Mouse (Mus musculus): ENCODE measurements at regions not wholly inside any gene's neighbourhood (a gene's known extent, or its start where the extent isn't known, plus 50 kb on each side); places are given as distances from the start of the nearest gene placed in this dataset.
"Not testable (repeated sequence)": the region's sequence is repeated elsewhere in the genome, so short reads cannot be mapped to it uniquely, and the experiment has no call there.

DNA sequence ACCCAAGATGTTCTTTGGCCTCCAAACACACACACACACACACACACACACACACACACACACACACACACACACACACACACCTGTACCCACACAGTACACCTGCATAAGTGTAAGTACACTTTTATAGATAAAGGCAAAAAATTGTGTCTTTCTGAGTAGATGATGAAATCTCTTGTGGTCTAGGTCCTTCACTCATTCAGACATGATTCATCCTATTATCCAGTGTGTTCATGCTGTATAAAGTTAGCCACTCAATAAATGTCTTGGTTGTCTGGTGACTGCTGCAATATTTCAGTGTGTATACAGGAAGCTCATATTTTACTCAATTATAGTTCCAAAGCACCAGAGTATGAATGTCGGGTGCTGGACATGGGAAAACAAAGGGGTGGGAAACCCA is 131.5 kb upstream of the Gm21897 start:
- Histone ChIP-seq H3K27me3 (no peaks in the 10 kb centered on the region), H3K4me2 (no peak overlapping the region), H3K4me3 (no peak overlapping the region), H3K27ac (no peak overlapping the region), H3K9me3 (no peaks in the 10 kb centered on the region), H3K9ac (no peak overlapping the region), H3K36me3 (no peaks in the 10 kb centered on the region), H3K4me1 (no peaks in the 10 kb centered on the region)
- no peak for ATAC-seq (ENCODE audit: insufficient number of reproducible peaks, insufficient read depth, low FRiP score, low TSS enrichment, low read depth)
- WGBS = 87% methylated on average over 1 of the region's 1 CpGs

DNA sequence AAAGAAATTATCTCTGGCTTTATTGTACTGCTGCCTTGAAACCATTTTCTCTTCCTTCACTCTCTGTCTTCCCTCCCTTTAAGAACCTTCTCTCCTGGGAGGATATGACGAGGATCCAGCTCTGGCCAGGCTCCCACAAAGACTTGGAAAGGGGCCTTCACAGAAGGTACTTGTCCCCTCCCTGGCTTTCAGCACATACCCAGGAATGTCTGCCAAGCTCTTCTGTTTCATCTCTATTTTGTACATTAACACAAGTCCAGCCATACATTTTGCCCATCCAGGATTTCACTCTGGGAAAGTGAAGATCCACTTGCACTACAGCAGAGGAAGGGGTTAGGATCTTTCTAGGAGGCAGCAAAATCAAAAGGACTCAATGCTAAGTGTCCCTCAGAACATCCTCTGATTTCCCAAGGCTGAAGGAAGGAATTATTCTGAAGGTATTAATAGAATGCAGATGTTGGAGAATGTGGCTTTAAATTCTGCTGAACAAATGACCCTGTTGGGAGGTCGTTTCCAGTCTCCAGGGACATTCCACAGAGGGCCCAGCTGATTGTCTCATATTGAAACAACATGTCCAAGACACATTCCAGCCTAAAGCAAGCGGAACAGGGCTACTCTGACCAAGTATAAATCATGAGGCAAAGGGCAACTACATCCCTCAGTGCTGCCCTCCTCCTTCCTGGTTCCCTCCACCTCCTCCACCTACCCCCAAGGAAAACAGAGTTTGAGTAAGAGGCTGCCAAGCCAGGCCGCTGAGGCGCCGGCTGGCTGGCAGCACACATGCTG is 122.1 kb upstream of the Gm21897 start:
- Histone ChIP-seq H3K4me1 (peaks cover 32% of the 10 kb centered on the region), H3K9me3 (no peaks in the 10 kb centered on the region), H3K4me2 (no peak overlapping the region), H3K27ac (peak overlapping the region; percentile 84), H3K4me3 (no peak overlapping the region), H3K27me3 (no peaks in the 10 kb centered on the region), H3K36me3 (no peaks in the 10 kb centered on the region), H3K9ac (no peak overlapping the region)
- 16% methylated on average over 6 of the region's 6 CpGs for WGBS
- peak; percentile 69 for ATAC-seq (ENCODE audit: insufficient number of reproducible peaks, insufficient read depth, low FRiP score, low TSS enrichment, low read depth)

DNA sequence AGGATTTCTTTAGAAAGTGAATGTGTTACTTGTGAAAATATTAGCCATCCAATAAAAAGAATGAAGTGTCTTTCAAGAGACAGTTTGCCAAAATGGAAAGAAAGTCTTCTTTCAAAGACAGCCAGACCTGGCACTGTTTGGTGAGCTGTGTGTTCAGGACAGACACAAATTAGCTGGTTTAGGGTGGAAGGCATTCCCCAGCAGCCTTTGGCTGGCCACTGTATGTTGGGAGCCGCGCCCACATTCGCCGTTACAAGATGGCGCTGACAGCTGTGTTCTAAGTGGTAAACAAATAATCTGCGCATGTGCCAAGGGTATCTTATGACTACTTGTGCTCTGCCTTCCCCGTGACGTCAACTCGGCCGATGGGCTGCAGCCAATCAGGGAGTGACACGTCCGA is 121.3 kb upstream of the Gm21897 start:
- not testable (repeated sequence) for ATAC-seq (ENCODE audit: insufficient number of reproducible peaks, insufficient read depth, low FRiP score, low TSS enrichment, low read depth); H3K9me3 ChIP-seq; H3K4me2 ChIP-seq; H3K36me3 ChIP-seq; H3K9ac ChIP-seq; H3K27me3 ChIP-seq; H3K4me3 ChIP-seq
- Histone ChIP-seq H3K27ac (peak overlapping the region; percentile 84), H3K4me1 (peaks cover 32% of the 10 kb centered on the region)
- WGBS = 92% methylated on average over 8 of the region's 12 CpGs

DNA sequence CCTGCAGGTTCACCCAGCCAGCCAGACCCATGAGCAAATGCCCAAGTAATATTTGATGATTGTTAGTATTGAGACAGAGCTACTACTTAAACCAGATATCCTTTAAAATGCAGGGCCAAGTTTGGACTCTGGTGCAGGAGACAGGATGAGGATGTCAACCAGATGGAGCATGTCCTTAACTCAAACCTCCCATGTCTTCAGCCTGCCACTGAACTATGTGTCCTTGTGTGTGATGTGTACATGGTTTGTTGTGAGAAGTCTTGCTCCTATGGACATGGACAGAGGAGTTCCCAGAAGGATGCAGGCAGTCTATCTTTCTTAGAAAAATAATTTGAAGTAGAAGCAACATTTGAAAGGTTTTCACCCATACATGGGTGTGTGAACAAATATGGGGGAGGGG is 120.4 kb upstream of the Gm21897 start:
- Histone ChIP-seq H3K4me2 (no peak overlapping the region), H3K27ac (no peak overlapping the region), H3K4me3 (no peak overlapping the region), H3K4me1 (peaks cover 32% of the 10 kb centered on the region), H3K36me3 (no peaks in the 10 kb centered on the region), H3K9me3 (no peaks in the 10 kb centered on the region), H3K9ac (no peak overlapping the region), H3K27me3 (no peaks in the 10 kb centered on the region)
- no peak for ATAC-seq (ENCODE audit: insufficient number of reproducible peaks, insufficient read depth, low FRiP score, low TSS enrichment, low read depth)

DNA sequence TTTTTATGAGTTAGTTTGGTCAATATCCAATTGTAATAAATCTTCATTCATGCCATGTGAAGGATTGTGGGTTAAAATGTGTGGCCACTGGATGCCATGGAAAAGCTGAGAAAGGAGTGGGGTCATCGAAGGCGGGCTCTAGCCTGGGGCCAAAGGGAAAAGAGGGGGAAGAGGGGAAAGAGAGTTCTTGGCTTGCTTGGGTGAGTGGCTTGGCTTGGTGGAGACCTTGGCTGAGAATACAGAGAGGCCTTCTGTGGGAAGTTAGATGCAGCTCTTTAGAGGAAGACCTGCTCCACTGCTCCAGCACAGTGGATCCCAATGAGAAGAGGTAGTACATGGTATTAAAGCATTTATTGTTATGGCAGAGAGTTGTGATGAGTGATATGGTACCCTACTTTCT is 101.3 kb upstream of the Gm21897 start:
- no peak overlapping the region for H3K9ac ChIP-seq
- no peaks in the 10 kb centered on the region for H3K36me3 ChIP-seq
- no peak overlapping the region for H3K4me3 ChIP-seq
- no peak for ATAC-seq (ENCODE audit: insufficient number of reproducible peaks, insufficient read depth, low FRiP score, low TSS enrichment, low read depth)
- peaks cover 2% of the 10 kb centered on the region for H3K4me1 ChIP-seq
- no peaks in the 10 kb centered on the region for H3K27me3 ChIP-seq
- 82% methylated on average over 2 of the region's 2 CpGs for WGBS
- H3K9me3 ChIP-seq = no peaks in the 10 kb centered on the region
- H3K4me2 ChIP-seq = no peak overlapping the region
- H3K27ac ChIP-seq = no peak overlapping the region

DNA sequence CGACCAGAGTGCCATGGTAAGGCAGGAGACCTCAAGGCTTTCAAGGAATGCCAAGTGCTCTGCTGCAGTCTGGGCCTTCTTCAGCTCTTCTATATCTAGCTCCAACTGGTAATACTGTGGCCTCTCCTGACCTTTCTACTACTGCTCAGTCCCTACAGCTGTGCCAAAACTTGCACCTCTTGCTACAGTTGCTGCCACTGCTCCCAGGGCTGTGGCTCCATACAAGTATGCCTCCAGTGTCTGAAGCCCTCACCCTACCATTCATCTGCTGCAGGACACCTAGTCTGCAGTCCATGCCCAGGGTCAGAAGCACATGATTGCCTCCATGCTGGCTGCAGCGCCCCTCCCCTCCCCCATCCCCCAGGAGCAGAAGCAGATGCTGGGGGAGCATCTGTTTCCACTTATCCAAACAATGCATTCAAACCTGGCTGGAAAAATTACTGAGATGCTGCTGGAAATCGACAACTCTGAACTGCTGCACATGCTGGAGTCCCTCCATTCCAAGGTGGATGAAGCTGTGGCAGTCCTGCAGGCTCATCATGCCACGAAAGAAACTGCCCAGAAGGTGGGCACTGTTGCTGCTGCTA is 96.2 kb upstream of the Gm21897 start:
- WGBS = 42% methylated on average over 4 of the region's 4 CpGs
- Histone ChIP-seq H3K27me3 (no peaks in the 10 kb centered on the region), H3K9me3 (no peaks in the 10 kb centered on the region), H3K4me2 (no peak overlapping the region), H3K9ac (no peak overlapping the region; the same call in 1 of the 2 replicates), H3K4me3 (no peak overlapping the region), H3K27ac (no peak overlapping the region; the same call in 1 of the 2 replicates), H3K4me1 (peaks cover 7% of the 10 kb centered on the region), H3K36me3 (no peaks in the 10 kb centered on the region)
- no peak for ATAC-seq (ENCODE audit: insufficient number of reproducible peaks, insufficient read depth, low FRiP score, low TSS enrichment, low read depth)

DNA sequence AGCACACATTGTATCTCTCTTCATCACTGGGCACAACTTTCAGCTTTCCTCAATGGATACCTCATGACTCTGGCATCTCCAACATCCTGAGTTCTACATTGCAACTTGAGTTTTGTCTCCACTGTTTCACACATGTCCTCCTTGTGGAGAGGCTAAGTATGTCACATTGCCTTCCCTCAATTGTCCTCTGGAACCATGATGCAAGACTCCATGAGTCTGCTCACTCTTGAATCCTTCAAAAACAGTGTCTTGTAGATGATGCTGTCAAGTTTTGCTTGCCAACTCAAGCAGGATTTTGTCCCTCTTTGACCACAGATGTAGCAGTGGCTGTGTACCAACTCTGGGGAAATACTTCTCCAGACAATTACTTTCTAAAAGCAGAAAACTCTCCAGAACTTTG is 79.4 kb upstream of the Gm21897 start:
- H3K9me3 ChIP-seq = no peaks in the 10 kb centered on the region
- H3K27me3 ChIP-seq = no peaks in the 10 kb centered on the region
- no peak for ATAC-seq (ENCODE audit: insufficient number of reproducible peaks, insufficient read depth, low FRiP score, low TSS enrichment, low read depth)
- H3K9ac ChIP-seq = no peak overlapping the region
- no peak overlapping the region for H3K4me2 ChIP-seq
- H3K4me3 ChIP-seq = no peak overlapping the region
- H3K27ac ChIP-seq = no peak overlapping the region
- H3K4me1 ChIP-seq = no peaks in the 10 kb centered on the region
- no peaks in the 10 kb centered on the region for H3K36me3 ChIP-seq

DNA sequence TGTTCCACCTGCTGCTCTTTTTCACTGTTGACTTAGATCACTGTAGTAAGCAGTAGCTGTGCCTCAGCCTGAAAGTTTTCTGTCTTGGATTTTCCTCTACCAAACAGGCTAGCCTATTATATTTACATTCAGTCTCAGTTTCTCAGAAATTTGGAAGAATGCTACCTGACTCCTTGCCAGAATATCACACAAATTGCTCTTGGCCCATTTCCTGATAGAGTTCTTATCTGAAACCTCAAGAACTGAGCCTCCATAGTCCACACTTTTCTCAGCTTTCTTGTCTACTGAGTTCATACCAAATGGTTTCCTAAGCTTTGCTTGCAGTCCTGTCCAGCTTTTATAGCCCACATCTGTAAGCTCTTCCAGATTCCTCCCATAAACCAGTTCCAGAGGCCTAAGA is 78.8 kb upstream of the Gm21897 start:
- no peaks in the 10 kb centered on the region for H3K4me1 ChIP-seq
- H3K9ac ChIP-seq = no peak overlapping the region
- H3K27ac ChIP-seq = no peak overlapping the region

DNA sequence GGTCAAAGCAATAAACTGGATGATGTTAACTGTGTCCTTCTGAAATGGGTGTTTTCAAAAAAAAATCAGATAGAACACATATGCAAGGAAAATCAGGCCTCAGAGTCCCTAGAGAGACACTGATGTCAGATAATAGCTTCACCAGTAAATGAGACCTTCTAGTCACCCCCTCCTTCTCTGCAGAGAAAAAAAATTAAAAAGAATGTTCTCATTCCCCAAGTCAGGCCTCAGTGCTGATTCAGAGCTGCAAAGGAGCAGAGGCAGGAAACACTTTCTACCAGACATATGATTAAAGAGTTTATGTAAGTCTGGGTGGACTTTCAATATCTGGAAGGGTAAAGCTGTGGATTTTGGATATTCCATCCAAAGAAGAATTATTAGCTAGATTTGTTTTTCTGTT is 67.1 kb upstream of the Gm21897 start:
- H3K36me3 ChIP-seq = no peaks in the 10 kb centered on the region
- H3K9ac ChIP-seq = no peak overlapping the region
- H3K9me3 ChIP-seq = no peaks in the 10 kb centered on the region
- H3K4me1 ChIP-seq = peaks cover 21% of the 10 kb centered on the region
- no peak overlapping the region for H3K27ac ChIP-seq
- no peaks in the 10 kb centered on the region for H3K27me3 ChIP-seq
- no peak overlapping the region for H3K4me2 ChIP-seq
- H3K4me3 ChIP-seq = no peak overlapping the region
- no peak for ATAC-seq (ENCODE audit: insufficient number of reproducible peaks, insufficient read depth, low FRiP score, low TSS enrichment, low read depth)

More for the DNA sequence above, 78.8 kb upstream of the Gm21897 start:
- Histone ChIP-seq H3K27me3 (no peaks in the 10 kb centered on the region), H3K4me2 (no peak overlapping the region), H3K9me3 (no peaks in the 10 kb centered on the region), H3K4me3 (no peak overlapping the region), H3K36me3 (no peaks in the 10 kb centered on the region)
- no peak for ATAC-seq (ENCODE audit: insufficient number of reproducible peaks, insufficient read depth, low FRiP score, low TSS enrichment, low read depth)

DNA sequence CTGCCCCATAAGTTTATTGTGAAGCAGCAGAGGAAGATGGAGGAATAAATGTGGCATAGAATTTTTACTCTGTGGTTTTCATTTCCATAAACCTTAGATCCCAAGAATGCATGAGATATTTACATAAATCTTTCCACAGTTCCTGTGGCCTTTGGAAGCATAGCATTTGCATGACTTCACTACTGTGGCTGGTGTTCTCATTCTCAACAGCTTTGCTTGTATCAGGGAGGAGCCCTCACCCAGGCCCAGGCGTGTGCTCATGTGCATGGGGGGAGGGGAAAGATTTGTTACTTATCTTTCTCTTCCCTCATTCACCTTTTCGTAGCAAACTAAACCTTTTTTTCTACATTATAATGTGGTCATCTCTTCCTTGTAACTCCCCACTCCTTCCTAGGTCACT is 65.6 kb upstream of the Gm21897 start:
- ATAC-seq (ENCODE audit: insufficient number of reproducible peaks, insufficient read depth, low FRiP score, low TSS enrichment, low read depth) = no peak
- no peaks in the 10 kb centered on the region for H3K9me3 ChIP-seq
- H3K4me2 ChIP-seq = no peak overlapping the region
- H3K27me3 ChIP-seq = no peaks in the 10 kb centered on the region
- H3K36me3 ChIP-seq = no peaks in the 10 kb centered on the region
- no peak overlapping the region for H3K9ac ChIP-seq
- no peak overlapping the region for H3K4me3 ChIP-seq
- 56% methylated on average over 2 of the region's 2 CpGs for WGBS
- H3K4me1 ChIP-seq = peaks cover 21% of the 10 kb centered on the region
- H3K27ac ChIP-seq = peak overlapping the region; percentile 60; the same call in 1 of the 2 replicates

DNA sequence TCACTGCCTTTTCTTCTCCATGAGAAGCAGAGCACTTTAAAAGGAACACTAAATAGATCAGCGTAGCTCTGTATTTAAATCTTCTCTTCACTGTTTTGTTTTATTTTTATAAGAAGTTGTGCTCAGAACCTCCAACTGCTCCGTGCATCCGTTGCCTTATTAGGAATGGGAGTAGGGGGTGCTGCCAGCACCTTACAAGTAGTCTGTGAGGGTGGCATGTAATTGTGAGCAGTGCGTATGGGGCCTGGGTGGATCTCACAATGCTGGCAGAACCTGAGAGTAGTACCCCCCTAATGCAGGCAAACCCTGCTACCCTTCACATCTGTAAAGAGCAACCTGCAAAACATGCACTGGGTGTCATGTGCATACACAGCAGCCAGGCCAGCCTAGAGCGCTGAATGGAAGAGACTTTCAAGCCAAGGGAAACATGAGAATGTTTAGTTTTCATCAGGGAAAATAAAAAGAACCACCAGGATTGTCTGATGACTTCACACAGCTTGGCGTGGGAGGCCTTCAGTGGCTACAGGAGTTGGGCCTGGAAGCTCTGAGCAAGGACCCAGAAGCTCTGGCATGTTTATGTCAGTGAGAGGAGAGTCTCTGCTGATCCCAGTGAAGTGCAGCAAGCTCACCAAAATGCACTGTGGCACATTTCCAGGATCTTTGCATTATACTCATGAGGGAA is 64.5 kb upstream of the Gm21897 start:
- H3K4me1 ChIP-seq = peaks cover 21% of the 10 kb centered on the region
- no peak overlapping the region for H3K4me3 ChIP-seq
- H3K9me3 ChIP-seq = no peaks in the 10 kb centered on the region
- peak overlapping the region; percentile 69 for H3K27ac ChIP-seq
- H3K27me3 ChIP-seq = no peaks in the 10 kb centered on the region
- 62% methylated on average over 6 of the region's 6 CpGs for WGBS
- no peak for ATAC-seq (ENCODE audit: insufficient number of reproducible peaks, insufficient read depth, low FRiP score, low TSS enrichment, low read depth)
- no peaks in the 10 kb centered on the region for H3K36me3 ChIP-seq
- H3K4me2 ChIP-seq = no peak overlapping the region
- H3K9ac ChIP-seq = no peak overlapping the region

DNA sequence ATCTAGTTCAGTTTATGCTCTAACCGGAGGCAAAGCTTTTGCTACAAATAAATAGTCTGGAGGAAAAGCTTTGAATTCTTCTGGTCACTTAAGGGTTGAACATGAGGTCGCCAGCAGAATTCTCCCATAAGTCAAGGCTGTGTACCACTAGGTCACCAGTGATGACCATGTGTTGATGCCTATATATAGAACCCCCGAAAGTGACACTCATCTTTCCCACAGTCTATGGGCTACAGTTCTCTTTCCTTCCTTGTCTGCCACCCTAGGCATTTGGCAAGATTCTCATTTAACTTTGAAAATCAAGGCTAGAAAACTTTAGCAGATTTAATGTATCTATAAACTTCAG is 63.9 kb upstream of the Gm21897 start:
- H3K4me2 ChIP-seq = no peak overlapping the region
- no peaks in the 10 kb centered on the region for H3K9me3 ChIP-seq
- WGBS = 66% methylated on average over 3 of the region's 3 CpGs
- no peaks in the 10 kb centered on the region for H3K27me3 ChIP-seq
- H3K4me3 ChIP-seq = no peak overlapping the region
- no peaks in the 10 kb centered on the region for H3K36me3 ChIP-seq
- peak overlapping the region; percentile 69 for H3K27ac ChIP-seq
- H3K4me1 ChIP-seq = peaks cover 21% of the 10 kb centered on the region
- ATAC-seq (ENCODE audit: insufficient number of reproducible peaks, insufficient read depth, low FRiP score, low TSS enrichment, low read depth) = no peak
- H3K9ac ChIP-seq = no peak overlapping the region
